Mouse (Mus musculus) layer of hippocampus, adult 2 months (tissue): Measurements from ENCODE around the gene Ascl3. TPM values are rescaled to one million over a fixed set of nuclear protein-coding genes. Genes with fewer than 3 reads are reported as not detected.

Source experiments
- DNase-seq, 2 experiments: peaks; one replicate each; pipeline ENCODE4 v3.0.0; 2022; ENCODE audit warnings: low spot score in 2 of 2
- H3K27ac ChIP-seq: fragments of 200-600 bp; 2 replicates; pipeline ENCODE4 v1.8.1; 2022
- H3K4me3 ChIP-seq: fragments of 200-600 bp; 2 replicates; pipeline ENCODE4 v1.8.1; 2022; ENCODE audit warnings: mild to moderate bottlenecking
- CTCF ChIP-seq: fragments of 200-600 bp; conservative IDR thresholded peaks from 2 replicates; pipeline ENCODE4 v1.8.1; 2022; ENCODE audit warnings: antibody characterized with exemption, mild to moderate bottlenecking, moderate library complexity
- total RNA-seq, 2 experiments: library from RNA; stranded (reverse); gene quantifications; 2 replicates each; pipeline ENCODE4 v1.2.3; 2021

The Ascl3 gene
- total RNA-seq, 2 experiments from 2014 or later: not detected

DNA sequence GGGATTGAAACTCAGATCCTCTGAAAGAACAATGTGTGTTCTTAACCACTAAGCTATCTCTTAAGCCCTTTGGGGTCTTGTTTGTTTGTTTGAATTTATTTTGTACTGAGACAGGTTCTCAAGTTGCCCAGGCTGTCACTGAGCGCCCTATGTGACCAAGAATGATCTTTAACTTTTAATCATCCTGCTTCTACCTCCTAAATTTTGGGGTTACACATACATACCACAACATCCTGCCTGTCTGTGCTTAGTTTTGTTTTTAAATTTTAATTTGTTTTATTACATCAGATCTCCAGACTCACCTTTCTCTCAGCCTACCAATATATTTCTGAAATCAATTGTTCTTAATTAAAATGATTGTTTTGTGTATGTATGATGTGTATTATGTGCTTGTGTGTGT, 9.5 kb upstream of the Ascl3 start:
- no peak for TF ChIP-seq CTCF
- no peak for DNase-seq
- Histone ChIP-seq H3K4me3 (no peak overlapping the region), H3K27ac (no peak overlapping the region)

DNA sequence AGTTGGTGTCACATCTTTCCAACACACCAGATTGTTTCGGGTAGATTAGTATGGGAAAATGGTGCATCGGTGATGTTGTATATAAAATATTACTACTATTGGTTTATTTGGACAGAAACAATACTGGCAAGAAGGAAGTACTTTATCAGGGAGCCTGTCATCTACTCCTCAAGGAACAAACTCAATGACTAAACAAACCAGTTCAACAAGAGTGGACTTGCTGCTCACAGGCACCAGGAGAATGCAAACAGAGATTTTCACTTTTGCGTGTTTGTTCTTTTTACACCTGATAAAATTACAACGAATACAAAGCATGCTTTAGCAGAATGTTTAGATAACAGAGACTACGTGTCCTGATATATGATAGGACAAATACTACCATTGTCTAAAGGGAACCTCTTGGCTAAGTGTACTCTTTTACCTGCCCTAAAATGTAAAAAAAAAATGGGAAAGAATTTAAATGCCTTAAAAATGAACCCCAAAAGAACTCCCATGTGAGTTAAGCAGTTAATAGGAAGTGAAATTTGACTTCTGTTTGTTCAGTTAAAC, 8.4 kb upstream of the Ascl3 start:
- Histone ChIP-seq H3K27ac (no peak overlapping the region), H3K4me3 (no peak overlapping the region)
- no peak for TF ChIP-seq CTCF

DNA sequence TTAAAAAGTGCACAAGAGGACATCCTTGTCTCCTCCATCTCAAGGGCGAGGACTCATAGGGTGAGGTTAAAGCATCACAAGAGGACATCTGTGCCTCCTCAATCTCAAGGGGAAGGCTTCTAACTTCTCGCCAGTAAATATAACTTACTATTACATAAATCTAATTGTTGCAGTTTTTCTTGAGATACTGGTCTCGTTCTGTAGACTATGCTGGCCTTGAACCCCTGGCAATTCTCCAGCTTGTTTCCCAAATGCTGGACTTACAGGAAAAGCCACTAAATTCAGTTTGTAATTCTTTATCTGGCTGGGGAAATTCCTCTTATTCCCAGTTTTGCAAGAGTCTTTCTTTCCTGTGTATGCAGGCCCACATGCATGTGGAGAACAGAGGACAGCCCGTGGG, 3.3 kb upstream of the Ascl3 start:
- Histone ChIP-seq H3K27ac (no peak overlapping the region), H3K4me3 (no peak overlapping the region)
- no peak for DNase-seq
- TF ChIP-seq CTCF: no peak

More for the DNA sequence above, 8.4 kb upstream of the Ascl3 start:
- DNase-seq: no peak

DNA sequence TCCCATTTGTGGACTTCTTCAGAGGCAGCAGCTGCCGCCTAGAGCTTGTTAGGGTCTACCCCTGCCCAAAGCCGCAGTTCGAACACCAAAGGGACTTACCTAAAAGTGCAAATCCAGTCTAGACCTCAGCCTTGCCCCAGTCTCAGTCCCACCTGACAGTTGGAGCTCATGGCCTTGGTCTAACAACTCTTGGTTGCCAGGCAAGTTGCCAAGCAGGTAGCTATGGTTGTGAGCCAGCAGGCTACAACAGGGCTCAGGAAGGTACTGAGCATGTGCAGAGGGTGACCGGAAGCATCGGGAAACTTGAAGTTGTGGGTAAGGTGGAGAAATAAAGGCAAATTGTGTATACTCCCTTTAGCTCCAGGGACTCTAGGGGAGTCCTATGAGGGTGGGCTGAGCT, 7.8 kb downstream of the Ascl3 start, which contains the start of gene BC051019:
Gene BC051019, minus strand, starts transcription at position 154 of the 400 bp plus-strand sequence.
- Histone ChIP-seq H3K4me3 (no peak within 1 kb of the TSS), H3K27ac (no peak within 1 kb of the TSS)
- no peak for DNase-seq
- no peak for TF ChIP-seq CTCF

DNA sequence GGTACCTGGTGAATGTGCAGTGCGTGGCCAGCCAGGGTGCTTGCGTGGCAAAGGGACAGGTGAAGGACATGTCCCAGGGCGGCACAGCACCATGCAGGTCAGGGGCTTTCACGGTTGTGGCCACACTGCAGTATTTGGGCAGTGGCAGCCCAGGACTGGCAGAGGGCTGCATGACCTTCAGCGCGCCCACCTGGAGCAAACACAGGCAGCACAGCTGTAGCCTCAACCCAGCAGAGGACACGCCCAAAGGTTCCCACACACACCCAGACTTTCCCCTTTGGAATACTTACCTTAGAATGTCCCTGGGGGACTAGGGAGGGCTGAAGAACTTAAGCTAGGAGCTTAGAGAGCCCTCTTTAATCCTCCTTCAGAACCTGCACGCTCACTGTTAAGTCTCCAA, 8.4 kb downstream of the Ascl3 start:
- no peak for DNase-seq

DNA sequence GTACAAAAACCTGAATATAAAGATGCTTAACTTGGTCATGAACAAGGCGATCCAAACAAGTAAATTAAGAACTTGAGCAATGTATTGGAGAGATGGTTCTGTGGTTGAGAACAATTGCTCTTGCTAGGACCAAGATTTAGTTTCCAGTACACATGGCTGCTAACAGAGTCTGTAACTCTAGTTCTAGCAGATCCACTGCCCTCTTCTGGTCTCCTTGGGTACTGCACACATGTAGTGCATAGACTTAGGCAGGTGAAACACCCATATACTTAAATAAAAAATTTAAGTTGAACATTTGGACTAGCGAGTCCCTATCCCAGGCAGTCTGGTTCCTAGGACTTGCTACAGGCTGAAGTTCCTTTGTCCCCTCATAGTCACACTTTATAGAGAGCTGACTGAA, 8.9 kb downstream of the Ascl3 start:
- peak; percentile 56 for TF ChIP-seq CTCF
- DNase-seq: no peak
- no peak overlapping the region for H3K27ac ChIP-seq
- no peak overlapping the region for H3K4me3 ChIP-seq

More for the DNA sequence above, 8.4 kb downstream of the Ascl3 start:
- H3K27ac ChIP-seq: no peak overlapping the region
- TF ChIP-seq CTCF: no peak
- no peak overlapping the region for H3K4me3 ChIP-seq

DNA sequence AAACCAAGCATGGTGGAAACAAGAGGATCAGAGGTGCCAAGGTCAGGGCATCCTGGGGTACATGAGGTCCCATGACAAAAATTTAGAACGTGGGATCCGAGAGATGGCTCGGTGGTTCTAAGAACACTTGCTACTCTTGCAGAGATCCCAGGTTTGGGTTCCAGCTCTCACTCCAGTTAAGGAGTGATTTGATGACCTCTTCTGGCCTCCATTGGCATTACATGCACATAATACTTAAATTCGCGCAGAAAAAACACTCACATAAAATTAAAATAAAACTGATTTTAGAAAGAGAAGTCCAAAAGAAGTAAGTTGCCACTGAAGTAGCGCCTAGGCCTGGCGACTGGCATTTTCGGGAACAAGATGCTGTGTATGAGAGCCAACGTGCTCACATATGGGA, 12.2 kb downstream of the Ascl3 start:
- peak; percentile 85 for TF ChIP-seq CTCF
- Histone ChIP-seq H3K27ac (no peak overlapping the region), H3K4me3 (no peak overlapping the region)
- peak; percentile 35 to 59 for DNase-seq

DNA sequence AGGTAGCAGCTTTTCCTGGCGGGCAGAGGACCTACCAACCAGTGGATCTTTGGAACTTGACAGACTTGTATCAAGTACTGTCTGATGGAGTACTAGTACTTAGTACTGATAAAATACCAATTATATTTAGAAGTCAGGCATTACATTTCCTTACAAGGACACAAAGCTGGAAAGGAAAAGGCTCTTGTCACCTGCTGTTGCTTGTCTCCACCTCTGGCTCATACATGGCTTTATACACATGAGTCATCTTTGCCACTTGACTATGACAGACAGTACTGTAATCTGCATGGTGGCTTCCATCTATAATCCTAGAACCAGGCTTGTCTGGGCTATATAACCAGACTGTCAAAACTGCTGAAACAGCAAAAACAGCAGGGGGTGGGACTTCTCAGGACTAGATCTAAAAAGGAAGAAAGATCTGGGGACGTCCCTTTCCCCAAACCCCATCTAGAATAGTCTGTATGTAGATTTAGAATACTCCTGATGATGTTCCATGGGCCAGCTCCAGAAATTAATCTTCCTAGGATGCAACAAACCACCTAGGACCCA, 18.0 kb downstream of the Ascl3 start:
- no peak overlapping the region for H3K4me3 ChIP-seq
- no peak for DNase-seq
- TF ChIP-seq CTCF: no peak
- H3K27ac ChIP-seq: no peak overlapping the region

DNA sequence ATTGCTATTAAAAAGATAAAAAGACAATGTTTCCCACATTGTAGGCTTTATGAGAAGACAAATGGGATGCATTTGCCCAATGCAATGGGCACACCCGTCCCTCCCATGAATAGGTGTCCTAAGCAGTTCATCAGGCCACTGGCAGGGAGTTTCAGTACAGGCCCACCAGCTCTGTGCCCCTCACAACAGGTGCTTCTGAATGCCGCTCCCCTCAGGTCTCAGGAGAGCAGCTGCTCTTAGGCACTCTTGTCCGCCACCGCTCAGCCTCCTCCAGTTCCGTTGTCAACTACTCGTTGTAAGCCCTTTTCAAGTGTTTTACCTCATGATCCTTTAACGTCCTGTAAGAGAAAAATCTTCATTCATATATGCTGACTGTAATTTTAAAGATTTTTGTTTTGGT, 19.3 kb downstream of the Ascl3 start:
- TF ChIP-seq CTCF: no peak
- Histone ChIP-seq H3K4me3 (no peak overlapping the region), H3K27ac (no peak overlapping the region)
- DNase-seq: no peak

DNA sequence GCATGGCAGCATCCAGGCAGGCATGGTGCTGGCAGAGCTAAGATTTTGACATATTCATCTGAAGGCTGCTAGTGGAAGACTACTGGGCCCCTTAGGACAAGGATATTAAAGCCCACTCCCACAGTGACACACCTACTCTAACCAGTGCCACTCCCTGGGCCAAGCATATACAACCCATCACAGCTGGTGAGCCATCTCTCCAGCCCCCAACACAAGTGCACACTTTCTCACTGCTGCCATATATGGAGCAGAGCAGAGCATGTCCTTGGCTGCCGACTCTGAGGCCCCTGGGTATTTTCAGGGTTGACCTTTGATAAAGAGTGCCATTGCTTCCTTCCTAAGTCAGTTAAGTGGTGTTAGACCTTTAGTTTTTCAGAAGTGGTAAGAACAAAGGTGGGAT, 21.5 kb downstream of the Ascl3 start:
- no peak for DNase-seq
- H3K4me3 ChIP-seq: no peak overlapping the region
- TF ChIP-seq CTCF: no peak
- H3K27ac ChIP-seq: peak overlapping the region; percentile 64; the same call in 1 of the 2 replicates

DNA sequence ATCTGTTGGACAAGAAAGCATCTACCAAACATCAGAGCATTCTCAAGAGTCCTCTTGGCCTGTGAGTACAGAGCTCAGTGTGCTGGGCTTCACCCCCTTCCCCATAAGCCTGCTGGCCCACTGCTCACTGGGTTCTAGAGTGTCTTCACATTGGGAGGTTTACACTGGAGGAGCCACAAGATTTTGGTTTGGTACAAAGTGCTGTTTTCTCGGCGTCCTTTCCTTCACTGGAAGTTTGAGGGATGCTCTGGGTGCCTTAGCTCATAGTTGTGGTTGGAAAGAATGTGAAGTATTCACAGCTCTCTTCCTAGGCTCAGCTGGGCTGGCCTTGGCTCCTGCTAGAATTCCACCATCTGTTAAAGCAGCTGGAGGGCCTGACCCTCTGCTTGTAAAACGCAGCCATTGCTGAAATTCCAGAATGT, 22.6 kb downstream of the Ascl3 start:
- H3K4me3 ChIP-seq: no peak overlapping the region
- DNase-seq: no peak
- TF ChIP-seq CTCF: no peak
- H3K27ac ChIP-seq: peak overlapping the region; percentile 64

DNA sequence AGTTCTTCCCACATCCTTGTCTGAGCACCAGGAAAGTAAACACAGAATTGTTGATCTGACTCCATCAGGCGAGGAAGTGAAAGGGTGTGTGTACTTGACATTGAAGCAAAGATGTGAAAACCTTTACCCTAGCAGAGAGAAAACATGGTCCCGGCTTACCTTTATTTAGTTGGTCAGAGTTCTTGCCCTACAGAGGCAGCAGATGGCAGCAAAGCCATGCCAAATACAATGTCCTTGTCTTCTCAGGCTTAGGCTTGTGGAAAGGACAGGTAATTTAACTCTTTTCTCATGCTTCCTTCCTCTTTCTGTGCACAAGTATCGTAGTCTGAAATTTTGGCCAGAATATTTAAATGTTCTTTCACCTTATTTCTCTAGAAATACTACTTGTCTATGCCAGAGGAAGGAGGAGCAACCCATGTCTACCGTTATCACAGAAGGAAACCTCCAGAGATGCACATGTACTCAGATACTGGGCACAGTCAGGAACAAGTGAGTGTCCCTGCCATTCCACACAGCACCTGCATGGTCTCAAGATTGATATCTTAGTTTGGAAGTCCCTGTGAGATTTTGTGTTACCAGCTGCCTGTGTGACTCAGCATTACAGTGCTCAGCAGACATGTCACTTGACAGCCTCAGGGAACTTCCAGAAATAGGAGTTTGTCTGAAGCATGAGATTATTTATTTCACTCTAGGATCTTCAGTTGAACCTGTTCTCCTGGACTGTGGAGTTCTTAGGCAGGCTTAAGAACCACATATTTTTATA, 24.3 kb downstream of the Ascl3 start:
- H3K27ac ChIP-seq: peak overlapping the region; percentile 64
- DNase-seq: peak; percentile 29 to 36
- H3K4me3 ChIP-seq: no peak overlapping the region
- peak; percentile 79 for TF ChIP-seq CTCF

DNA sequence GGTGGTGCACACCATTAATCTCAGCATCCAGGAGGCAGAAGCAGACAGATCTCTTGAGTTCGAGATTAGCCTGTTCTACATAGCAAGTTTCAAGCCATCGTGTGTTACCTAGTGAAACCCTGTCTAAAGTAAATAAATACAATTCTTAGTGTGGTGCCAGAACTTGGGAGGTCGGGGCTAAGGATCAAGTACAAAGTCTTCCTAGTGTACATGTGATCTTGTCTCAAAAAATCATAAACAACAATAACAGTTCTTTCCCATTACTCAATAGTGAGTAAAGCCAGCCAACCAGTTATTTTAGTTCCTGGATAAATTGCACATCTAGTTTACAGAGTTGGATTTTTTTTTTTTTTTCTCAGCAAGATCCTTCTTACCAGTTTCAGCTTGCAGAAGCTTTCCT, 27.1 kb downstream of the Ascl3 start:
- H3K4me3 ChIP-seq: peak overlapping the region; percentile 73
- TF ChIP-seq CTCF: no peak
- H3K27ac ChIP-seq: no peak overlapping the region
- DNase-seq: no peak

DNA sequence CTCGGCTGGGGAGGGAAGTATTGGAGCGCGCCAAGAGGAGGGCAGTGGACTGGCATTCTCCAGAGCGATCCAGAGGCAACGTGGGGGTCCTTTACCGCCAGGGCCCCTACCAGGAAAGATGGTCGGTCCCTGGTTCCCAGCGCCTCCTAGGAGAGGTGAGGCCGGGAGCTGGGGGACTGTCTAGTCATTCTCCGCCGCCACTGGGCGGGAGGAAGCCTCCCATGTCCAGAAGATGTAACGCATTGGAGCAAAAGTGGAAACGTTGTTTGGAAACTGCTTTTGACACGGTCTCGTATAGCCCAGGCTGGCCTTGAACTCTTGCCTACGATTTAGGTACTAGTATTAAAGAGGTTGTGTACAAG, 27.5 kb downstream of the Ascl3 start:
- DNase-seq: no peak
- H3K4me3 ChIP-seq: peak overlapping the region; percentile 73
- TF ChIP-seq CTCF: no peak
- H3K27ac ChIP-seq: peak overlapping the region; percentile 80
